Mouse (Mus musculus) spleen, adult 2 months (tissue): ENCODE results near the gene Ltc4s. TPM values are rescaled to one million over a fixed set of nuclear protein-coding genes. Genes with fewer than 3 reads are reported as not detected.

Source experiments
- DNase-seq, 2 experiments: peaks; one replicate each; pipeline versions ENCODE4 v3.0.0 to v3.0.0-alpha.2; 2012 to 2021; ENCODE audit warnings: low spot score in 2 of 2, low read depth in 1 of 2
- H3K27ac ChIP-seq: fragments of 200-500 bp; 2 replicates; pipeline ENCODE4 v1.5.1; 2012; ENCODE audit warnings: low read length, inconsistent platforms; ENCODE audit not compliant: insufficient read depth
- H3K27me3 ChIP-seq: fragments of 200-500 bp; 2 replicates; pipeline ENCODE4 v1.6.1; 2012; ENCODE audit warnings: mild to moderate bottlenecking, moderate library complexity, low read length, inconsistent platforms; ENCODE audit not compliant: control insufficient read depth, insufficient read depth
- H3K36me3 ChIP-seq: fragments of 200-500 bp; 2 replicates; pipeline ENCODE4 v1.6.1; 2012; ENCODE audit warnings: mild to moderate bottlenecking, low read length, inconsistent platforms; ENCODE audit not compliant: control insufficient read depth, insufficient read depth
- H3K4me1 ChIP-seq: fragments of 200-500 bp; 2 replicates; pipeline ENCODE4 v1.6.1; 2011; ENCODE audit warnings: inconsistent platforms; ENCODE audit not compliant: control insufficient read depth, insufficient read depth, insufficient read length
- H3K4me3 ChIP-seq: fragments of 200-500 bp; 2 replicates; pipeline ENCODE4 v1.5.1; 2011; ENCODE audit warnings: mild to moderate bottlenecking, inconsistent platforms; ENCODE audit not compliant: insufficient read depth, insufficient read length; ENCODE audit errors: extremely low read depth
- CTCF ChIP-seq: fragments of 200-500 bp; IDR thresholded peaks from 2 replicates; pipeline ENCODE4 v1.5.1; 2011; ENCODE audit warnings: mild to moderate bottlenecking, inconsistent platforms; ENCODE audit not compliant: insufficient read depth, insufficient read length, insufficient replicate concordance; ENCODE audit errors: extremely low read depth
- POLR2A ChIP-seq: fragments of 200-500 bp; IDR thresholded peaks from 2 replicates; pipeline ENCODE4 v1.6.1; 2011; ENCODE audit warnings: low read depth, low read length, inconsistent platforms
- WGBS: fragments of 180-500 bp; shearing (Covaris S2); methylation state at CpG from one replicate; pipeline ENCODE4 v1.1.7; 2018; 5-methylcytosine and 5-hydroxymethylcytosine counted together
- polyA plus RNA-seq: library from polyadenylated mRNA; depleted of rRNA; stranded (reverse); fragments of >200 nt; gene quantifications from 2 replicates; pipeline ENCODE4 v1.2.3, GENCODE M21; 2012

The Ltc4s gene
- polyA plus RNA-seq, 1 experiment = 44.9 TPM

DNA sequence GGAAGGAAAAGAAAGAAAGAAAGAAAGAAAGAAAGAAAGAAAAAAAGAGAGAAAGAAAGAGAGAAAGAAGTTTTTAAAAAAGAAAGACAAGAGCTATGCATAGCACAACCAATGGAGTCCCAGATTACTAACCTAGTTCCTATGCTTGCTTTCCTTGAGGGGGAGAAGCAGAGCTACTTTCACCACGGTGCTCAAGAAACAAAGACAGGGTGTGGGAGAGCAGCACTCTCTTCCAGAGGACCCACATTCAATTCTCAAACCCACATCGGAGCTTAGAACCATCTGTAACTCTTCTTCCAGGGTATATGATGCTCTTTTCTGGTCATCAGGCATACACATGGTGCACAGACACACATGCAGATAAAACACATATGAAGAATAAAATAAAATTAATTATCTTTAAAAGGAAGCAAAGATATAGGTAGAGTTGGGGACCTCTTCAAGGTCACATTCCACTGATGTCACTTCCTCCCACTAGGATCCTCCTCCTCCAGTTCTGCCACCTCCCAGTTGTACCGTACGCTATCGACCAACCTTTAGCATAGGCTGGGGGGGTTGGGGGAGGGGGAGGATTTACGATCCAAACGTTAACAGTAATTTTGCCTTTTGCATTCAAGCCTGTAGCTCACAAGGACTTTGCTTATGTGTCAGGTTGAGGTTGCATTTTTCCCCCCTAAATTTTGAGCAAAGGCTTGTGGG is 10.2 kb upstream of the Ltc4s start:
- H3K27ac ChIP-seq = no peak overlapping the region
- 88% methylated on average over 7 of the region's 7 CpGs for WGBS
- no peaks in the 10 kb centered on the region for H3K27me3 ChIP-seq
- TF ChIP-seq POLR2A (no peak), CTCF (no peak)
- H3K36me3 ChIP-seq = no peaks in the 10 kb centered on the region
- DNase-seq = no peak
- no peak overlapping the region for H3K4me3 ChIP-seq
- H3K4me1 ChIP-seq = no peaks in the 10 kb centered on the region

DNA sequence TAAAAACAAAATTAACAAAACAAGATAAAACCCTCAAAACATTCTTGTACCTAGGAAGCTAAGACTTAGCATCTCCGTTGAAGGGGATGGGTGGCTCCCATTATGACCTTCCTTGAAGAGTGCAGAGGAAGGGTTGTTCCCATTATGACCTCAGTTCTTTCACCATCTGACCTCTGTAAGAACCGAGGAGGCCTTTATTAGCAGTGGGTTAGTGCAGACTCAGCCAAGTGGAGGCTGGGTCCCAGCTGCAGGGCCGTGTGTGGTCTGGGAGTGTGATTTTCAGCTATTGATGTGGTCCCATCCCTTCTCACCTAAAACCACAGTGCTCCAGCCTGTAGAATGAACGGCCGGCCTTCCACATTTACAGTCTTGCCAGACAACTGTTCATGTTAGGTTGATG is 6.9 kb upstream of the Ltc4s start:
- H3K4me3 ChIP-seq = no peak overlapping the region
- 60% methylated on average over 5 of the region's 5 CpGs for WGBS
- H3K27me3 ChIP-seq = no peaks in the 10 kb centered on the region
- TF ChIP-seq CTCF (no peak), POLR2A (no peak)
- no peaks in the 10 kb centered on the region for H3K4me1 ChIP-seq
- no peak overlapping the region for H3K27ac ChIP-seq
- DNase-seq = no peak
- H3K36me3 ChIP-seq = no peaks in the 10 kb centered on the region

DNA sequence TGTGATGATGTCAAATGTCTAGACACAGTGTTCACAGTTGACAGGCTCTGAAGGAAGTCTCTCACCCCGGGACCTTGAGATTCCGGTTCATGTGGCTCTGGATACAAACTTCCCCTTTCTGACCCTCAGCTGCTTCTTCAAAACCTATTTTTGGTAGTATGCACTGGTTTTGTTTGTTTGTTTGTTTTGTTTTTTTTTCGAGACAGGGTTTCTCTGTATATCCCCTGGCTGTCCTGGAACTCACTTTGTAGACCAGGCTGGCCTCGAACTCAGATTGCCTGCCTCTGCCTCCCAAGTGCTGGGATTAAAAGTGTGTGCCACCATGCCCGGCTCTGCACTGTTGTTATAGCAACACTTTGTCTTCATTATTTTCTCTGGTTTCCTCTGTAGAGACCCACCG is 5.5 kb upstream of the Ltc4s start:
- Histone ChIP-seq H3K27me3 (no peaks in the 10 kb centered on the region), H3K36me3 (no peaks in the 10 kb centered on the region), H3K27ac (no peak overlapping the region), H3K4me1 (no peaks in the 10 kb centered on the region), H3K4me3 (no peak overlapping the region)
- peak in 1 of 2 experiments; percentile 39 for DNase-seq
- 32% methylated on average over 6 of the region's 6 CpGs for WGBS
- TF ChIP-seq POLR2A (no peak), CTCF (no peak)

DNA sequence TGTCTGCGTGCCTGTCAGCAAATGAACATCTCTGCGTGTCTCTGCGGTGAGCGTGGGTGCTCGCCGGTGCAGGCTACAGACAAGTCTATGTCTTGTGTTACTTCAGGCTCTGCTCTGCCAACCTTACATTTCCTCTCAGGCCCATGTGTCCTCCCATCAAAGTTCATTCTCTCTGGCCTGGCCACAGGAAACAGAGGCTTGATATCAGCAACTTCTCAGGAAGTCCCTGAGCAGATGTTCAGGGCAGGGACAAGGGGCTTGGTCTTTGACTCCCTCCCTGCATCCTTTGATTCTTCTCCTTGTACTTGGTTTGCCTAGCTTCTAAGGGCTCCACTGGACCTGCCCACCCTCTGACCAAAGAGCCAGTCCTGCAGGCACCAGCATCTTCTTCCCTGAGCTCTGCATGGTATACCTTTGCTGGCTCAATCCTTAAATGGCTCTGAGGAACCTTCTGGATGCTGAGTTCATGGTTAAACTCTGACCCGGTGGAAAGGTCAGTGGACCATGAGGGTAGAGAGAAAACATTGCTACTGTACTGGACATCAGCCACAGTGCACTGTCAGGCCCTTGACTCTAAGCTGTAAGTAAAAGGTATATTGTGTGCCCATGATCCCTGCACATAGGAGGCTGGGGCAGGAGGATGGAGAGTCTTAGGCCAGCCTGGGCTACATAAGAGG is 2.0 kb upstream of the Ltc4s start:
- H3K27ac ChIP-seq = no peak overlapping the region

DNA sequence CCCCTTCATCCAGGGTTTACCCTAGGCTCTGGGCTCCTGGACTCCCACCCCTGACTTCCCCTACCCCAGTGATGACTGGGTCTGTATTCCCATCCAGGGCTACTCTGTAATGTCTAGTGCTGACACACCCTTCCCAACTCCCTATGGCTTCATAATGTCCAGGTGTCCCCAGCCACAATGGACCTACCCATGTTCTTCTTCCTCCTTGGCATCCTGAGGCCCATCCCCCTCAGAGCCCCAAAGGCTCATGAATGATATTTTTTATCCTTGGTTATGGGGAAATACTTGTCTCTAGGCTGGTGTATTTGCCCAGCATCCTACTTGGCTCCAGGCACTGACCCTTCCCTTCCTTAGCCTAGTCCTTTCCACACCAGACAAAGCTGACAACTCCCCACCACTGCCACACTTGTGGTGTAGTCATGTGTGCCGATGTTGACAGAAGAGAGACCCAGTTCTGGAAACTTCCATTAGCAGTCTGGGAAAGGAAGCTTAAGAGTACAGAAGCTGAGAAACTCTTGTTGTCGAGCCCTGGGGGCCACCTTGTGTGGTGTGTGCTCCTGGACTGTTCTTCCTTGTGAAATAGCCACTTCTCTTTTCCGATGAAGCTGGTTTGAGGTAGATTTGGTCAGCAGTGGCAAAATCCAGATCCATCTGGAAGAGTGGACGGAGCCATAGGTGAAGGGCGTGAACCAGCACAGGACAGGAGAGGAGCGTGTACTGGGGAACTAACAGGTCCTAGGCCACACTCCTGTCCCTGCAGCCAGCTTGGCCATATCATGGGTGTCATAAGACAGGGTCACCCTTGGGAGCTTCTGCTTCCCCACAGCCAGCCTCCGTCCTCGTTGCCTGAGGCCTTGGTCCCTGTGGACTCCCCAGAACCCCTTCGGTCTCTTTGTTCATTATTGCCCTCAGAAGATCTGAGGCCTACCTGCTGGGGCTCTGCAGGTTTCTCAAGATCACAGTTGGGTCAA is 690 bp upstream of the Ltc4s start:
- WGBS = 67% methylated on average over 9 of the region's 9 CpGs
- H3K4me3 ChIP-seq = no peak overlapping the region
- no peak for DNase-seq
- no peaks in the 10 kb centered on the region for H3K36me3 ChIP-seq
- H3K27me3 ChIP-seq = no peaks in the 10 kb centered on the region
- TF ChIP-seq CTCF (no peak), POLR2A (no peak)
- H3K4me1 ChIP-seq = peaks cover 4% of the 10 kb centered on the region; the same call in 1 of the 2 replicates
- no peak overlapping the region for H3K27ac ChIP-seq

More for the DNA sequence above, 2.0 kb upstream of the Ltc4s start:
- 40% methylated on average over 7 of the region's 7 CpGs for WGBS
- peaks cover 4% of the 10 kb centered on the region; the same call in 1 of the 2 replicates for H3K4me1 ChIP-seq
- no peak overlapping the region for H3K4me3 ChIP-seq
- H3K36me3 ChIP-seq = no peaks in the 10 kb centered on the region
- TF ChIP-seq POLR2A = no peak
- TF ChIP-seq CTCF = no peak
- no peaks in the 10 kb centered on the region for H3K27me3 ChIP-seq
- DNase-seq = no peak

DNA sequence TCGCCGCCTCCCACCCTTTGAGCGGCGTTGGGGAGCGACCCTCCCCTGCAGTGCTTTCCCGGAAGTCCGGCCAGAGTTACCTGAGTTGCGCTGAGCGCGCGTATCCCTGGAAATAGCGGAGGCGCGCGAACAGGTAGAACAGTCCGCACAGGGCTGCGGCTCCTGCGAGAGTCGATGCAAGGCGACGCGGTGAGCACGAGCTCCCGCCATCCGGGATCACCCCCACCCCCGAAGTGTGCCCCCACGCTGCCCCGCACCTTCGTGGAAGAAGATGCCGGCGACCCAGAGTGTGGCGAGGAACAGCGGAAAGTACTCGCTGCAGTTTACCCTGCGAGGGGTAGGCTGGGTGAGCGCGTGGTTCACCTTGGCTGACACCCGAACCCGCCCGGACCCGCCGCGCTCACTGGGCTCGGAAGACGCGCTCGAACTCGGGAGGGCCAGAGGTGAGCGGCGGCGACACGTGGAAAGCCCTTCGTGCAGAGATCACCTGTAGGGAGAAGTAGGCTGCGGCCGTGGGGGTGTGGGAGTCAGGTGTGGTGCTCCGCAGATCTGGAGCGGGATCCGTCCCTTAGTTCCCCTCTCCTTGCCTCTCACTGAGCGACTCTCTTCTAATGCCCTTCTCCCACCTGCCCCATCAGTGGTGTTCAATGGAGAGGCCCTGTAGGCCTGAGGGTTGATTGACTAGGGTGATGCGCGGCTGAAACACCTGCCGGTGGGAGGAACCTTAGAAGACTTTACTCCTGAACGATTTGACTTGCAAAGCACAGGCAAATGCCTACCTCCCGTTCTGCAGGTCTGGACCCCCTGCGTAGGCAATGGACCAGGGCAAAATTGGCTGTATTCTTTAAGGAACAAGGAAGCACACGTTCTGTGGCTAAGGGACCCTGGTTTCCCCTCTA is 1.2 kb downstream of the Ltc4s start:
- WGBS = 3% methylated on average over 66 of the region's 66 CpGs
- TF ChIP-seq CTCF = no peak
- no peak for TF ChIP-seq POLR2A
- Histone ChIP-seq H3K4me1 (peaks cover 4% of the 10 kb centered on the region; the same call in 1 of the 2 replicates), H3K27ac (no peak overlapping the region), H3K27me3 (no peaks in the 10 kb centered on the region), H3K4me3 (peak overlapping the region; percentile 85), H3K36me3 (peaks cover under 1% of the 10 kb centered on the region; the same call in 1 of the 2 replicates)
- no peak for DNase-seq
